Mouse (Mus musculus): ENCODE results near the gene Itsn2. TPM values are rescaled to one million over a fixed set of nuclear protein-coding genes. Genes with fewer than 3 reads are reported as not detected.

Itsn2 gene
- polyA plus RNA-seq, 1 experiment from 2014 or later: 39.6 TPM

GRCm38 (mm10) chr12:4599713-4600112 lies 7.3 kb downstream of the Itsn2 start:
- H3K36me3 ChIP-seq: no peaks in the 10 kb centered on the region
- no peak for ATAC-seq
- H3K4me2 ChIP-seq (replicated peaks): no peak overlapping the region
- H3K27ac ChIP-seq: no peak overlapping the region
- H3K9me3 ChIP-seq: no peaks in the 10 kb centered on the region
- 65% methylated on average over 4 of the region's 4 CpGs for WGBS
- H3K4me3 ChIP-seq (replicated peaks): no peak overlapping the region
- 0 out of 2 replicates have a peak, but pooled peaks cover 7% of the 10 kb centered on the region for H3K4me1 ChIP-seq (replicated peaks)
- no peaks in the 10 kb centered on the region for H3K27me3 ChIP-seq (replicated peaks)
- H3K9ac ChIP-seq: no peak overlapping the region

GRCm38 (mm10) chr12:4606625-4607024 lies 14.2 kb downstream of the Itsn2 start:
- Histone ChIP-seq H3K4me3 (replicated peaks) (no peak overlapping the region), H3K9ac (no peak overlapping the region), H3K27ac (no peak overlapping the region), H3K36me3 (no peaks in the 10 kb centered on the region), H3K27me3 (replicated peaks) (no peaks in the 10 kb centered on the region), H3K4me2 (replicated peaks) (no peak overlapping the region), H3K9me3 (no peaks in the 10 kb centered on the region), H3K4me1 (replicated peaks) (no peaks in the 10 kb centered on the region)
- ATAC-seq: no peak
- 39% methylated on average over 3 of the region's 3 CpGs for WGBS

- Histone ChIP-seq H3K4me2 (replicated peaks) (no peak overlapping the region), H3K9me3 (no peaks in the 10 kb centered on the region), H3K4me3 (replicated peaks) (no peak overlapping the region), H3K4me1 (replicated peaks) (no peaks in the 10 kb centered on the region), H3K36me3 (no peaks in the 10 kb centered on the region), H3K9ac (no peak overlapping the region), H3K27ac (no peak overlapping the region), H3K27me3 (replicated peaks) (no peaks in the 10 kb centered on the region)
- 56% methylated on average over 2 of the region's 2 CpGs for WGBS
- no peak for ATAC-seq
These were observed 22.3 kb downstream of the Itsn2 start for GRCm38 (mm10) chr12:4614722-4615121.

GRCm38 (mm10) chr12:4624201-4624600 lies 31.8 kb downstream of the Itsn2 start:
- Histone ChIP-seq H3K4me2 (replicated peaks) (no peak overlapping the region), H3K9ac (no peak overlapping the region), H3K36me3 (no peaks in the 10 kb centered on the region), H3K27ac (no peak overlapping the region), H3K4me3 (replicated peaks) (no peak overlapping the region), H3K9me3 (no peaks in the 10 kb centered on the region), H3K27me3 (replicated peaks) (no peaks in the 10 kb centered on the region), H3K4me1 (replicated peaks) (no peaks in the 10 kb centered on the region)
- WGBS: 60% methylated on average over 1 of the region's 1 CpGs
- ATAC-seq: no peak

- peak; percentile 84 for ATAC-seq
- Histone ChIP-seq H3K36me3 (peaks cover 7% of the 10 kb centered on the region; the same call in 1 of the 2 replicates), H3K9me3 (no peaks in the 10 kb centered on the region), H3K27me3 (replicated peaks) (no peaks in the 10 kb centered on the region), H3K9ac (no peak overlapping the region), H3K4me1 (replicated peaks) (no peaks in the 10 kb centered on the region), H3K4me2 (replicated peaks) (no peak overlapping the region), H3K4me3 (replicated peaks) (no peak overlapping the region), H3K27ac (no peak overlapping the region)
- 64% methylated on average over 8 of the region's 8 CpGs for WGBS
These were observed 40.5 kb downstream of the Itsn2 start for GRCm38 (mm10) chr12:4632957-4633356.

GRCm38 (mm10) chr12:4638438-4638837 lies 46.0 kb downstream of the Itsn2 start:
- H3K9ac ChIP-seq: no peak overlapping the region
- no peak overlapping the region for H3K4me2 ChIP-seq (replicated peaks)
- H3K27me3 ChIP-seq (replicated peaks): no peaks in the 10 kb centered on the region
- H3K36me3 ChIP-seq: peaks cover 15% of the 10 kb centered on the region
- WGBS: 85% methylated on average over 1 of the region's 1 CpGs
- no peak overlapping the region for H3K27ac ChIP-seq
- no peak overlapping the region for H3K4me3 ChIP-seq (replicated peaks)
- no peak for ATAC-seq
- H3K9me3 ChIP-seq: no peaks in the 10 kb centered on the region
- H3K4me1 ChIP-seq (replicated peaks): no peaks in the 10 kb centered on the region

- Histone ChIP-seq H3K4me2 (replicated peaks) (no peak overlapping the region), H3K27ac (no peak overlapping the region), H3K27me3 (replicated peaks) (no peaks in the 10 kb centered on the region), H3K4me3 (replicated peaks) (no peak overlapping the region), H3K36me3 (peaks cover 9% of the 10 kb centered on the region; the same call in 1 of the 2 replicates), H3K4me1 (replicated peaks) (no peaks in the 10 kb centered on the region), H3K9ac (no peak overlapping the region), H3K9me3 (no peaks in the 10 kb centered on the region)
- no peak for ATAC-seq
- WGBS: 89% methylated on average over 1 of the region's 1 CpGs
These were observed 48.3 kb downstream of the Itsn2 start for GRCm38 (mm10) chr12:4640737-4641136.

- Histone ChIP-seq H3K9ac (no peak overlapping the region), H3K36me3 (peaks cover 7% of the 10 kb centered on the region; the same call in 1 of the 2 replicates), H3K4me3 (replicated peaks) (no peak overlapping the region), H3K27ac (no peak overlapping the region), H3K9me3 (no peaks in the 10 kb centered on the region), H3K27me3 (replicated peaks) (no peaks in the 10 kb centered on the region), H3K4me1 (replicated peaks) (no peaks in the 10 kb centered on the region), H3K4me2 (replicated peaks) (no peak overlapping the region)
- 91% methylated on average over 2 of the region's 2 CpGs for WGBS
- no peak for ATAC-seq
These were observed 64.4 kb downstream of the Itsn2 start for GRCm38 (mm10) chr12:4656813-4657212.

- WGBS: 72% methylated on average over 7 of the region's 7 CpGs
- no peak overlapping the region for H3K27ac ChIP-seq
- ATAC-seq: no peak
- no peaks in the 10 kb centered on the region for H3K27me3 ChIP-seq (replicated peaks)
- no peaks in the 10 kb centered on the region for H3K4me1 ChIP-seq (replicated peaks)
- no peak overlapping the region for H3K9ac ChIP-seq
- H3K9me3 ChIP-seq: no peaks in the 10 kb centered on the region
- no peak overlapping the region for H3K4me3 ChIP-seq (replicated peaks)
- H3K36me3 ChIP-seq: no peaks in the 10 kb centered on the region
- H3K4me2 ChIP-seq (replicated peaks): no peak overlapping the region
These were observed 72.7 kb downstream of the Itsn2 start for GRCm38 (mm10) chr12:4664929-4665674.

GRCm38 (mm10) chr12:4665675-4666037 lies 73.2 kb downstream of the Itsn2 start:
- Histone ChIP-seq H3K9me3 (no peaks in the 10 kb centered on the region), H3K27me3 (replicated peaks) (no peaks in the 10 kb centered on the region), H3K4me3 (replicated peaks) (no peak overlapping the region), H3K9ac (no peak overlapping the region), H3K36me3 (no peaks in the 10 kb centered on the region), H3K4me2 (replicated peaks) (no peak overlapping the region), H3K27ac (no peak overlapping the region), H3K4me1 (replicated peaks) (no peaks in the 10 kb centered on the region)
- 87% methylated on average over 5 of the region's 5 CpGs for WGBS
- ATAC-seq: no peak

GRCm38 (mm10) chr12:4676336-4676735 lies 83.9 kb downstream of the Itsn2 start:
- Histone ChIP-seq H3K27me3 (replicated peaks) (no peaks in the 10 kb centered on the region), H3K4me1 (replicated peaks) (no peaks in the 10 kb centered on the region), H3K9ac (no peak overlapping the region), H3K4me3 (replicated peaks) (no peak overlapping the region), H3K36me3 (peaks cover 4% of the 10 kb centered on the region), H3K27ac (no peak overlapping the region), H3K9me3 (no peaks in the 10 kb centered on the region), H3K4me2 (replicated peaks) (no peak overlapping the region)
- no peak for ATAC-seq
- 89% methylated on average over 1 of the region's 1 CpGs for WGBS

GRCm38 (mm10) chr12:4679971-4680370 lies 87.5 kb downstream of the Itsn2 start:
- Histone ChIP-seq H3K27ac (no peak overlapping the region), H3K4me3 (replicated peaks) (no peak overlapping the region), H3K4me1 (replicated peaks) (no peaks in the 10 kb centered on the region), H3K27me3 (replicated peaks) (no peaks in the 10 kb centered on the region), H3K9ac (no peak overlapping the region), H3K36me3 (no peaks in the 10 kb centered on the region), H3K9me3 (no peaks in the 10 kb centered on the region), H3K4me2 (replicated peaks) (no peak overlapping the region)
- WGBS: 71% methylated on average over 4 of the region's 4 CpGs
- no peak for ATAC-seq

GRCm38 (mm10) chr12:4685441-4685840 lies 93.0 kb downstream of the Itsn2 start:
- WGBS: 91% methylated on average over 4 of the region's 4 CpGs
- H3K27me3 ChIP-seq (replicated peaks): no peaks in the 10 kb centered on the region
- H3K9me3 ChIP-seq: no peaks in the 10 kb centered on the region
- H3K27ac ChIP-seq: no peak overlapping the region
- H3K4me3 ChIP-seq (replicated peaks): no peak overlapping the region
- no peaks in the 10 kb centered on the region for H3K4me1 ChIP-seq (replicated peaks)
- no peak overlapping the region for H3K9ac ChIP-seq
- no peak for ATAC-seq
- no peaks in the 10 kb centered on the region for H3K36me3 ChIP-seq
- H3K4me2 ChIP-seq (replicated peaks): no peak overlapping the region

Data from intestine, embryonic 15.5 days (tissue).